9 mouse cellular contexts compared by ENCODE assay signal in the genomic region with DNA sequence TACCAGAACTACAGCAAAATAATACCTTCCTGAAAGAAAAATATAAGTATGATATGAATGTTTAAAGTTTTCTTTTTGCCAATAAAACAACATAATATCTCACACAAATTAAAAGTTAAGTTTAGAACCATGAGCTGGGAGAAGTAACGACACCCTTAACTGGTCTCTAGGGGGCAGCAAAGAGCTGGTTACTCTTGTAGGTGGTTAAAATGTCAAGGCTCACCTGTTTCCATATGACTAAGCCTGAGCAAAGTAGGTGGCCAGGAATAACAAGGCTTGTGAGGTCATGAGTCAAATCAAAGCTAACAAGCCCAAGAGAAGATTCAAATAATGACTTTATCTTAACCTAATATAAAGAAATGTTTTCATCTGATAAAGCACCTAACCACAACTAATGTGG. TPM values are rescaled to one million over a fixed set of nuclear protein-coding genes. Genes with fewer than 3 reads are reported as not detected.
DNase-seq lines count a peak whose midpoint lies in the region; ATAC-seq and TF ChIP-seq lines count a peak whose summit lies in the region.
"Had no signal": no experiment of that assay in that cellular context is flagged by ENCODE, and none has a peak within 500 bp of the region (broad histone marks: within the 10 kb centered on the region; RNA-seq: fewer than 3 reads in every experiment).

No protein-coding gene starts in this region.

- no peak for ATAC-seq in midbrain, postnatal 0 days (ENCODE audit: low FRiP score)
- peak; percentile 44 for ATAC-seq in Patski

- DNase-seq in midbrain, postnatal 0 days (ENCODE audit: low spot score): peak; percentile 68
- no peak for DNase-seq in midbrain, embryonic 10.5 days (ENCODE audit: low spot score)
- no peak for DNase-seq in Patski (ENCODE audit: low read depth, low spot score)
- peak; percentile 22 for DNase-seq in cerebellum, adult 9-11 months
- DNase-seq in heart, postnatal 10 days: peak; percentile 70 to 80
- DNase-seq in left cerebral cortex, postnatal 25 days (ENCODE audit: low spot score in 2 of 2): peak; percentile 74 to 84
- peak; percentile 29 to 38 for DNase-seq in right cerebral cortex, postnatal 36 days (ENCODE audit: low spot score in 2 of 2)
- no peak for DNase-seq in neural tube, embryonic 10.5 days (ENCODE audit: extremely low spot score, low spot score)

- peak; percentile 78 for TF ChIP-seq CTCF in midbrain, postnatal 0 days (IDR thresholded peaks at IDR 0.05)
- peak; percentile 72 for TF ChIP-seq CTCF in Patski (IDR thresholded peaks at IDR 0.05)

- H3K36me3 ChIP-seq in midbrain, postnatal 0 days (ENCODE audit: insufficient read depth, low read length): no peaks in the 10 kb centered on the region
- no peaks in the 10 kb centered on the region for H3K36me3 ChIP-seq in midbrain, embryonic 10.5 days

- no peak overlapping the region for H3K4me2 ChIP-seq in midbrain, postnatal 0 days (ENCODE audit: low read depth, low read length, poor library complexity, severe bottlenecking)

- no peak overlapping the region for H3K4me3 ChIP-seq in midbrain, postnatal 0 days (ENCODE audit: low read depth, low read length)
- no peak overlapping the region for H3K4me3 ChIP-seq in midbrain, embryonic 10.5 days

- no peaks in the 10 kb centered on the region for H3K9me3 ChIP-seq in midbrain, postnatal 0 days (ENCODE audit: low read length)
- H3K9me3 ChIP-seq in midbrain, embryonic 10.5 days (replicated peaks): no peaks in the 10 kb centered on the region

- in situ Hi-C loops in Patski (cut with MboI; ENCODE audit: low pct_unique_long_range_greater_than_20kb): loop anchor here (5.0 to 25.0 kb wide), 3 partner anchors 389 to 1159 kb away; no protein-coding TSS in a partner anchor

- H3K27me3 ChIP-seq in midbrain, postnatal 0 days (ENCODE audit: insufficient read depth, low read length): no peaks in the 10 kb centered on the region
- H3K27me3 ChIP-seq in midbrain, embryonic 10.5 days (ENCODE audit: low read depth, poor library complexity, severe bottlenecking): 0 out of 2 replicates have a peak, but pooled peaks cover 4% of the 10 kb centered on the region
- peaks cover 9% of the 10 kb centered on the region for H3K27me3 ChIP-seq in Patski

- CTCF ChIA-PET in Patski (lab: Charles Lee): interaction anchor here (0.7 to 2.2 kb wide), 14 partner anchors 17 to 391 kb away, joined by 3 to 11 read pairs (median 4); no protein-coding TSS in a partner anchor

- H3K4me1 ChIP-seq in midbrain, postnatal 0 days (ENCODE audit: insufficient read depth, low read length): no peaks in the 10 kb centered on the region
- no peaks in the 10 kb centered on the region for H3K4me1 ChIP-seq in midbrain, embryonic 10.5 days

- H3K27ac ChIP-seq in midbrain, postnatal 0 days (ENCODE audit: low read depth, low read length): no peak overlapping the region
- H3K27ac ChIP-seq in midbrain, embryonic 10.5 days (replicated peaks): no peak overlapping the region

- intact Hi-C loops in heart, postnatal 10 days (cut with DNase I): loop anchor here (1.0 to 5.0 kb wide), 3 partner anchors 129 to 379 kb away; a partner anchor contains a TSS
- intact Hi-C loops in left cerebral cortex, postnatal 25 days (cut with DNase I): loop anchor here (2.0 kb wide), 1 partner anchor 128 kb away; a partner anchor contains a TSS

- H3K9ac ChIP-seq in midbrain, postnatal 0 days (replicated peaks; ENCODE audit: low read length, poor library complexity, severe bottlenecking): no peak overlapping the region

- WGBS in midbrain, postnatal 0 days: 2% methylated on average over 1 of the region's 1 CpGs
- 2% methylated on average over 1 of the region's 1 CpGs for whole genome bisulfite sequencing in midbrain, embryonic 10.5 days

- POLR2A ChIA-PET in Patski (lab: Charles Lee): no interaction called here

RNA-seq across cellular contexts. Expression of a gene that starts 24.9 kb away (rescaled TPM):
- 0.33 TPM in 1 of 2 replicates, not detected in the other for total RNA-seq in midbrain, postnatal 0 days (2014; rRNA removed)
- polyA plus RNA-seq in midbrain, postnatal 0 days (2015; fragmentation: Nextera tagmentation; extraction: Ambion mirVana): not detected in 2 replicates
- not detected in 2 replicates for polyA plus RNA-seq in midbrain, embryonic 10.5 days (2016; fragmentation: Nextera tagmentation; extraction: Ambion mirVana)
- not detected for polyA plus RNA-seq in Patski (2021)
- not detected for total RNA-seq in heart, postnatal 10 days (2021)
- total RNA-seq in left cerebral cortex, postnatal 25 days (2021): not detected
- polyA plus RNA-seq: intestine, embryonic 14.5 days had no signal

Comparison
In these comparisons a context has a peak if more than half of its experiments do, and no peak if none do; other contexts are left out.
1. DNase-seq: peak in midbrain, postnatal 0 days (single experiment), cerebellum, adult 9-11 months (single experiment), heart, postnatal 10 days (2 of 2), left cerebral cortex, postnatal 25 days (2 of 2) and right cerebral cortex, postnatal 36 days (2 of 2); none in midbrain, embryonic 10.5 days (single experiment), Patski (single experiment) and neural tube, embryonic 10.5 days (single experiment).